Mouse (Mus musculus): Measurements from ENCODE around the gene Zmat5. TPM values are rescaled to one million over a fixed set of nuclear protein-coding genes. Genes with fewer than 3 reads are reported as not detected.
A peak's percentile ranks its signal among the peaks of the same experiment; 100 is the strongest.

Gene Zmat5
- polyA plus RNA-seq, 1 experiment from 2014 or later: 76.5 TPM

- H3K4me1 ChIP-seq (replicated peaks; ENCODE audit: control insufficient read depth, insufficient read depth, low read length): no peaks in the 10 kb centered on the region
- H3K9ac ChIP-seq (ENCODE audit: low read length): no peak overlapping the region
- WGBS: 78% methylated on average over 10 of the region's 10 CpGs
These were observed 33.2 kb downstream of the Zmat5 start for GRCm38 (mm10) chr11:4737682-4738081.

GRCm38 (mm10) chr11:4738719-4739118, 34.2 kb downstream of the Zmat5 start:
- WGBS: 92% methylated on average over 16 of the region's 16 CpGs
- Histone ChIP-seq H3K9ac (ENCODE audit: low read length) (no peak overlapping the region), H3K9me3 (ENCODE audit: control insufficient read depth, low read length) (no peaks in the 10 kb centered on the region), H3K27ac (ENCODE audit: low read length) (no peak overlapping the region), H3K36me3 (ENCODE audit: control insufficient read depth, insufficient read depth, low read length) (no peaks in the 10 kb centered on the region), H3K27me3 (ENCODE audit: control insufficient read depth, insufficient read depth, low read depth, low read length) (peaks cover 6% of the 10 kb centered on the region), H3K4me2 (ENCODE audit: low read depth, low read length) (no peak overlapping the region), H3K4me3 (ENCODE audit: low read length) (no peak overlapping the region), H3K4me1 (replicated peaks; ENCODE audit: control insufficient read depth, insufficient read depth, low read length) (no peaks in the 10 kb centered on the region)
- ATAC-seq (ENCODE audit: low read depth): no peak

More at GRCm38 (mm10) chr11:4737682-4738081, 33.2 kb downstream of the Zmat5 start:
- H3K4me2 ChIP-seq (ENCODE audit: low read depth, low read length): no peak overlapping the region
- no peaks in the 10 kb centered on the region; the same call in none of the 2 replicates for H3K27me3 ChIP-seq (ENCODE audit: control insufficient read depth, insufficient read depth, low read depth, low read length)
- H3K4me3 ChIP-seq (ENCODE audit: low read length): no peak overlapping the region
- no peaks in the 10 kb centered on the region for H3K36me3 ChIP-seq (ENCODE audit: control insufficient read depth, insufficient read depth, low read length)
- no peaks in the 10 kb centered on the region for H3K9me3 ChIP-seq (ENCODE audit: control insufficient read depth, low read length)
- no peak overlapping the region for H3K27ac ChIP-seq (ENCODE audit: low read length)
- 0 out of 2 replicates have a peak, but pooled peaks have one; percentile 17 for ATAC-seq (ENCODE audit: low read depth)

- H3K27me3 ChIP-seq (ENCODE audit: control insufficient read depth, insufficient read depth, low read depth, low read length): peaks cover 26% of the 10 kb centered on the region
- H3K4me3 ChIP-seq (ENCODE audit: low read length): no peak overlapping the region
- no peaks in the 10 kb centered on the region for H3K36me3 ChIP-seq (ENCODE audit: control insufficient read depth, insufficient read depth, low read length)
- H3K27ac ChIP-seq (ENCODE audit: low read length): no peak overlapping the region
- peaks cover 2% of the 10 kb centered on the region for H3K4me1 ChIP-seq (replicated peaks; ENCODE audit: control insufficient read depth, insufficient read depth, low read length)
- 54% methylated on average over 5 of the region's 5 CpGs for WGBS
- ATAC-seq (ENCODE audit: low read depth): no peak
- no peak overlapping the region for H3K4me2 ChIP-seq (ENCODE audit: low read depth, low read length)
- H3K9ac ChIP-seq (ENCODE audit: low read length): no peak overlapping the region
- H3K9me3 ChIP-seq (ENCODE audit: control insufficient read depth, low read length): no peaks in the 10 kb centered on the region
These were observed 36.3 kb downstream of the Zmat5 start for GRCm38 (mm10) chr11:4740785-4741184.

GRCm38 (mm10) chr11:4744691-4745090, 40.2 kb downstream of the Zmat5 start:
- no peaks in the 10 kb centered on the region for H3K36me3 ChIP-seq (ENCODE audit: control insufficient read depth, insufficient read depth, low read length)
- no peak for ATAC-seq (ENCODE audit: low read depth)
- peaks cover 11% of the 10 kb centered on the region for H3K4me1 ChIP-seq (replicated peaks; ENCODE audit: control insufficient read depth, insufficient read depth, low read length)
- no peak overlapping the region for H3K4me2 ChIP-seq (ENCODE audit: low read depth, low read length)
- H3K9ac ChIP-seq (ENCODE audit: low read length): no peak overlapping the region
- H3K9me3 ChIP-seq (ENCODE audit: control insufficient read depth, low read length): no peaks in the 10 kb centered on the region
- H3K27ac ChIP-seq (ENCODE audit: low read length): no peak overlapping the region
- peaks cover 65% of the 10 kb centered on the region for H3K27me3 ChIP-seq (ENCODE audit: control insufficient read depth, insufficient read depth, low read depth, low read length)
- no peak overlapping the region for H3K4me3 ChIP-seq (ENCODE audit: low read length)
- WGBS: 66% methylated on average over 6 of the region's 6 CpGs

- Histone ChIP-seq H3K4me2 (ENCODE audit: low read depth, low read length) (peak overlapping the region; percentile 81), H3K27ac (ENCODE audit: low read length) (no peak overlapping the region), H3K36me3 (ENCODE audit: control insufficient read depth, insufficient read depth, low read length) (no peaks in the 10 kb centered on the region), H3K9me3 (ENCODE audit: control insufficient read depth, low read length) (no peaks in the 10 kb centered on the region), H3K27me3 (ENCODE audit: control insufficient read depth, insufficient read depth, low read depth, low read length) (peaks cover 70% of the 10 kb centered on the region), H3K9ac (ENCODE audit: low read length) (no peak overlapping the region), H3K4me1 (replicated peaks; ENCODE audit: control insufficient read depth, insufficient read depth, low read length) (peaks cover 11% of the 10 kb centered on the region), H3K4me3 (ENCODE audit: low read length) (peak overlapping the region; percentile 51)
- no peak for ATAC-seq (ENCODE audit: low read depth)
- under 1% methylated on average over 33 of the region's 39 CpGs for WGBS
These were observed 41.5 kb downstream of the Zmat5 start for GRCm38 (mm10) chr11:4745969-4746368.

GRCm38 (mm10) chr11:4746733-4747132, 42.3 kb downstream of the Zmat5 start, which contains the start of gene Cabp7:
Cabp7 (minus strand) TSS chr11:4746778.
- H3K4me3 ChIP-seq (ENCODE audit: low read length): peak within 1 kb of the TSS; percentile 51
- peaks cover 70% of the 10 kb centered on the region for H3K27me3 ChIP-seq (ENCODE audit: control insufficient read depth, insufficient read depth, low read depth, low read length)
- under 1% methylated on average over 22 of the region's 73 CpGs for WGBS
- H3K9me3 ChIP-seq (ENCODE audit: control insufficient read depth, low read length): no peaks in the 10 kb centered on the region
- H3K4me2 ChIP-seq (ENCODE audit: low read depth, low read length): peak within 1 kb of the TSS; percentile 81
- no peaks in the 10 kb centered on the region for H3K36me3 ChIP-seq (ENCODE audit: control insufficient read depth, insufficient read depth, low read length)
- peaks cover 11% of the 10 kb centered on the region for H3K4me1 ChIP-seq (replicated peaks; ENCODE audit: control insufficient read depth, insufficient read depth, low read length)
- H3K27ac ChIP-seq (ENCODE audit: low read length): no peak within 1 kb of the TSS
- ATAC-seq (ENCODE audit: low read depth): no peak
- H3K9ac ChIP-seq (ENCODE audit: low read length): no peak within 1 kb of the TSS

- Histone ChIP-seq H3K27me3 (ENCODE audit: control insufficient read depth, insufficient read depth, low read depth, low read length) (peaks cover 70% of the 10 kb centered on the region), H3K4me3 (ENCODE audit: low read length) (peak overlapping the region; percentile 51), H3K4me2 (ENCODE audit: low read depth, low read length) (peak overlapping the region; percentile 81), H3K36me3 (ENCODE audit: control insufficient read depth, insufficient read depth, low read length) (no peaks in the 10 kb centered on the region), H3K9me3 (ENCODE audit: control insufficient read depth, low read length) (no peaks in the 10 kb centered on the region), H3K9ac (ENCODE audit: low read length) (no peak overlapping the region), H3K27ac (ENCODE audit: low read length) (no peak overlapping the region), H3K4me1 (replicated peaks; ENCODE audit: control insufficient read depth, insufficient read depth, low read length) (peaks cover 11% of the 10 kb centered on the region)
- 2% methylated on average over 11 of the region's 12 CpGs for WGBS
- no peak for ATAC-seq (ENCODE audit: low read depth)
These were observed 42.8 kb downstream of the Zmat5 start for GRCm38 (mm10) chr11:4747285-4747684.

GRCm38 (mm10) chr11:4750263-4750662, 45.8 kb downstream of the Zmat5 start:
- H3K4me3 ChIP-seq (ENCODE audit: low read length): no peak overlapping the region
- peaks cover 11% of the 10 kb centered on the region for H3K4me1 ChIP-seq (replicated peaks; ENCODE audit: control insufficient read depth, insufficient read depth, low read length)
- 2% methylated on average over 9 of the region's 9 CpGs for WGBS
- H3K27ac ChIP-seq (ENCODE audit: low read length): no peak overlapping the region
- ATAC-seq (ENCODE audit: low read depth): peak; percentile 64
- no peaks in the 10 kb centered on the region; the same call in 1 of the 2 replicates for H3K9me3 ChIP-seq (ENCODE audit: control insufficient read depth, low read length)
- H3K27me3 ChIP-seq (ENCODE audit: control insufficient read depth, insufficient read depth, low read depth, low read length): peaks cover 48% of the 10 kb centered on the region
- no peaks in the 10 kb centered on the region for H3K36me3 ChIP-seq (ENCODE audit: control insufficient read depth, insufficient read depth, low read length)
- no peak overlapping the region for H3K9ac ChIP-seq (ENCODE audit: low read length)
- no peak overlapping the region for H3K4me2 ChIP-seq (ENCODE audit: low read depth, low read length)

- Histone ChIP-seq H3K27ac (ENCODE audit: low read length) (no peak overlapping the region), H3K4me3 (ENCODE audit: low read length) (no peak overlapping the region), H3K9me3 (ENCODE audit: control insufficient read depth, low read length) (no peaks in the 10 kb centered on the region; the same call in 1 of the 2 replicates), H3K9ac (ENCODE audit: low read length) (no peak overlapping the region), H3K27me3 (ENCODE audit: control insufficient read depth, insufficient read depth, low read depth, low read length) (peaks cover 23% of the 10 kb centered on the region), H3K36me3 (ENCODE audit: control insufficient read depth, insufficient read depth, low read length) (no peaks in the 10 kb centered on the region), H3K4me2 (ENCODE audit: low read depth, low read length) (no peak overlapping the region), H3K4me1 (replicated peaks; ENCODE audit: control insufficient read depth, insufficient read depth, low read length) (no peaks in the 10 kb centered on the region)
- no peak for ATAC-seq (ENCODE audit: low read depth)
- 47% methylated on average over 10 of the region's 10 CpGs for WGBS
These were observed 48.4 kb downstream of the Zmat5 start for GRCm38 (mm10) chr11:4752836-4753235.

GRCm38 (mm10) chr11:4754036-4754435, 49.6 kb downstream of the Zmat5 start:
- ATAC-seq (ENCODE audit: low read depth): no peak
- no peaks in the 10 kb centered on the region for H3K36me3 ChIP-seq (ENCODE audit: control insufficient read depth, insufficient read depth, low read length)
- H3K27me3 ChIP-seq (ENCODE audit: control insufficient read depth, insufficient read depth, low read depth, low read length): peaks cover 11% of the 10 kb centered on the region
- H3K4me1 ChIP-seq (replicated peaks; ENCODE audit: control insufficient read depth, insufficient read depth, low read length): no peaks in the 10 kb centered on the region
- H3K9me3 ChIP-seq (ENCODE audit: control insufficient read depth, low read length): no peaks in the 10 kb centered on the region; the same call in 1 of the 2 replicates
- H3K4me2 ChIP-seq (ENCODE audit: low read depth, low read length): no peak overlapping the region
- no peak overlapping the region for H3K9ac ChIP-seq (ENCODE audit: low read length)
- no peak overlapping the region for H3K27ac ChIP-seq (ENCODE audit: low read length)
- H3K4me3 ChIP-seq (ENCODE audit: low read length): no peak overlapping the region
- WGBS: 78% methylated on average over 3 of the region's 3 CpGs

All from lung, embryonic 16.5 days (tissue).